Mouse (Mus musculus): ENCODE results near the gene Akap13. TPM values are rescaled to one million over a fixed set of nuclear protein-coding genes. Genes with fewer than 3 reads are reported as not detected.

Gene Akap13
- polyA plus RNA-seq, 1 experiment = 51.8 TPM

DNA sequence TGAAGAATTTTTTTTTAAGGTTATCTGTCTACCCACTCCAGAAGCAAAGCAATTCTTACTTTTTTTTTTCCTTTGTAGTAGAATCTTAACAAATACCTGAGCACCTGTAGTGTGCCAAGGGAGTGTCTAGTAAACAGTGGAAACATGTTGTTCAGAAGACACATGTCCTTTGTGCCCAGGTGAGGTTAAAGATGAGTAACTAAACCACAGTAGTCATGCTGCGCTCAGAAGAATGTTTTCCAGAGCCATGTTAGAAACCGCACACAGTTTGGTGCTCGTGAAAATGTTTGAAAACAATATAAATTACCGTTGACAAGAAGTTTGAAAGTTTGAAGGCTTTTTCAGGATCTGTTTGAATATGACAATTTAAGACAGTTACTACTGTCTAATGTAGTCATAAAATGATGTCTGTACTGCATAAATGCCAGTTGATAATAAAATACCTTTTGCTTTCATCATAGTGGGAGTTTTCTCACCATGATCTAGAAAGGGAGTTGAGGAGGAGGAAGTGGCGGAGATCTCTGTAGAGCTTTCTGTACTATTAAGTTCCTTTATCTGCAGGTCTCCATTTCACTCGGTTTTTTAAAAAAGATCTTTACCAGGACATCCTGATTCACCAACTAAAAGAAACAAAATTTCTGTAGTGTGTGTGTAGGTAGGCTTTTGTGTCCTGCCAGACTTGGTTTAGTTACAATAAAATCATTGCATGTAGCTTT, 145.2 kb downstream of the Akap13 start:
- Histone ChIP-seq H3K4me1 (ENCODE audit: control insufficient read depth, insufficient read depth, low read length) (no peaks in the 10 kb centered on the region), H3K27ac (ENCODE audit: insufficient read depth, low read length) (no peak overlapping the region), H3K4me3 (ENCODE audit: insufficient read depth, low read length) (no peak overlapping the region)
- TF ChIP-seq CTCF (IDR thresholded peaks at IDR 0.05; ENCODE audit: borderline replicate concordance, insufficient read depth, low read length) (no peak), POLR2A (IDR thresholded peaks at IDR 0.05; ENCODE audit: low read depth, low read length) (no peak)

DNA sequence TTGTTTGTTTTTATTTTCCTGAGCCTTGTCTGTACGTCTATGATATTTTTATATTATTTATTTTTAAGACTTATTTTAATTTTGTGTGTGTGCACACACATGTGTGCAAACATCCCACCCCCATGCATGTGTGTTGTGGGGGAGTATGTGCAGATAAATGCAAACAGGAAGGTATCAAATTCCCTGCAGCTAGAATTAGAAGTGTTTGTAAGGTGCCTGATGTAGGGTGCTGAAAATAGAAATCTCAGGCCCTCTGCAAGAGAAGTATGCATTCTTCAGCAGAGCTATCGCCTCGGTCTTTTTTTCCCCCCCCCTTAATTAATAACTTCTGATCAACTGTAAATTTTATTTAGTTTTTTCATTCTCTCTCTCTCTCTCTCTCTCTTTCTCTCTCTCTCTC, 151.9 kb downstream of the Akap13 start:
- TF ChIP-seq POLR2A (IDR thresholded peaks at IDR 0.05; ENCODE audit: low read depth, low read length) = no peak
- TF ChIP-seq CTCF (IDR thresholded peaks at IDR 0.05; ENCODE audit: borderline replicate concordance, insufficient read depth, low read length) = no peak
- Histone ChIP-seq H3K27ac (ENCODE audit: insufficient read depth, low read length) (no peak overlapping the region), H3K4me3 (ENCODE audit: insufficient read depth, low read length) (no peak overlapping the region), H3K4me1 (ENCODE audit: control insufficient read depth, insufficient read depth, low read length) (no peaks in the 10 kb centered on the region)

DNA sequence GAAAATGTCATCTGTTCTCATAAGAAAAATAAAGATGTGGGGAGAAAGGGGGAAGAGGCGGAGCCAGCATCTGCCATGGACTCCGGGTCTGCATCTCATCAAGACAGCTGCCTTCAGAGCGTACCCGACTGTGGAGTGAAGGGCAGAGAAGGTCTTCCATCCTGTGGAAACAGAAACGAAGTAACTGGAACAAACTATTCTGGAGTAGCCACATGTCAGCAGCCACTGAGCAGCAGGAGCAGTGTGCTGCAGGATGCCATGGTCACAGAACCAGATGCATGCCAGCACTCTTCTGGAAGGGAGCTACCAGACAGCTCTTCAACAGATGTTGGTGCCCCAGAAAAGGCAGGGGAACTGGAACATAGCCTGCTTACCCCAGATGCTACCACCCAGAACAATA, 153.4 kb downstream of the Akap13 start:
- Histone ChIP-seq H3K27ac (ENCODE audit: insufficient read depth, low read length) (no peak overlapping the region), H3K4me1 (ENCODE audit: control insufficient read depth, insufficient read depth, low read length) (peaks cover 2% of the 10 kb centered on the region; the same call in 1 of the 2 replicates), H3K4me3 (ENCODE audit: insufficient read depth, low read length) (no peak overlapping the region)
- TF ChIP-seq POLR2A (IDR thresholded peaks at IDR 0.05; ENCODE audit: low read depth, low read length) = no peak
- no peak for TF ChIP-seq CTCF (IDR thresholded peaks at IDR 0.05; ENCODE audit: borderline replicate concordance, insufficient read depth, low read length)

DNA sequence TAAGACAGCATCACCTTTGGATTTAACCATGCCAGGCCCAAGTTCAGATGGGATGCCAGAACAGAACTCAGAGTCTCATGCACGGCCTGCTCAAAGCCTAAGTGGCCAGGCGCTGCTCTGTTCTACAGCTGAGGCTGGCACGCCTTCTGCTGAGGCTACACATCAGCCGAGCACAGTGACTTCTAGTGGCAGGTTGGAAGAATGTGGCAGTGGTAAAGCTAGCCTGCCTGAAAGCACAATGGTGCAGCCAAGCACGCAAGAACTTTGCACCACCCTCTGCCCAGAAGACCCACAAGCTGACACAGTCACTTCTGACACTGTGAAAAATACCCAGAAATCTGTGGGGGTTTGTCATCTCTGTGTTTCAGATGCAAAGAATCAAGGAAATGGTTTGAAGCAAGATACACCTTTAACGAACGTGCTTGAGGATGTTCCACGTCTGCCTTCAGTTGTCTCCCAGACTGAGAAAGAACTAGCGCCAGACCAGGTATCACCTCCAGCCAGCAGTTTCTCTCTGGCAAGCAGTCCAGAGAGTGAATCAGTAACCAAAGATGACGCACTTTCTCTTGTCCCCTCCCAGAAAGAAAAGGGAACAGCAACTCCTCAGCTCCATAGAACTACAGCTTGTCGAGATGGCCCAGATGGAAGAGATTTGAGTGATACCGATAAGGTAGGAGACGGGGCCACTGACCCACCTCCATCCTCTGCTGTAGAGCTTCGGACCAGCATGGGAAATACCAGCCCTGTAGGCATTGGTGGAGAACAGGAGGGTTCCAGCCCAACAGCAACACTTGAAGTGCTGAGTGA, 154.3 kb downstream of the Akap13 start:
- Histone ChIP-seq H3K4me3 (ENCODE audit: insufficient read depth, low read length) (no peak overlapping the region), H3K27ac (ENCODE audit: insufficient read depth, low read length) (no peak overlapping the region), H3K4me1 (ENCODE audit: control insufficient read depth, insufficient read depth, low read length) (peaks cover 2% of the 10 kb centered on the region; the same call in 1 of the 2 replicates)
- TF ChIP-seq POLR2A (IDR thresholded peaks at IDR 0.05; ENCODE audit: low read depth, low read length) = no peak
- peak; percentile 23; the same call in 1 of the 2 replicates for TF ChIP-seq CTCF (IDR thresholded peaks at IDR 0.05; ENCODE audit: borderline replicate concordance, insufficient read depth, low read length)

GRCm38 (mm10) chr7:75610391-75610790, 155.1 kb downstream of the Akap13 start:
- no peak overlapping the region for H3K27ac ChIP-seq (ENCODE audit: insufficient read depth, low read length)
- peaks cover 2% of the 10 kb centered on the region; the same call in 1 of the 2 replicates for H3K4me1 ChIP-seq (ENCODE audit: control insufficient read depth, insufficient read depth, low read length)
- TF ChIP-seq CTCF (IDR thresholded peaks at IDR 0.05; ENCODE audit: borderline replicate concordance, insufficient read depth, low read length) (no peak), POLR2A (IDR thresholded peaks at IDR 0.05; ENCODE audit: low read depth, low read length) (no peak)
- H3K4me3 ChIP-seq (ENCODE audit: insufficient read depth, low read length) = no peak overlapping the region

- H3K27ac ChIP-seq (ENCODE audit: insufficient read depth, low read length) = no peak overlapping the region
- TF ChIP-seq POLR2A (IDR thresholded peaks at IDR 0.05; ENCODE audit: low read depth, low read length) (no peak), CTCF (IDR thresholded peaks at IDR 0.05; ENCODE audit: borderline replicate concordance, insufficient read depth, low read length) (no peak)
- no peak overlapping the region for H3K4me3 ChIP-seq (ENCODE audit: insufficient read depth, low read length)
- peaks cover 2% of the 10 kb centered on the region; the same call in 1 of the 2 replicates for H3K4me1 ChIP-seq (ENCODE audit: control insufficient read depth, insufficient read depth, low read length)
Observed at GRCm38 (mm10) chr7:75611261-75611950, 156.1 kb downstream of the Akap13 start.

DNA sequence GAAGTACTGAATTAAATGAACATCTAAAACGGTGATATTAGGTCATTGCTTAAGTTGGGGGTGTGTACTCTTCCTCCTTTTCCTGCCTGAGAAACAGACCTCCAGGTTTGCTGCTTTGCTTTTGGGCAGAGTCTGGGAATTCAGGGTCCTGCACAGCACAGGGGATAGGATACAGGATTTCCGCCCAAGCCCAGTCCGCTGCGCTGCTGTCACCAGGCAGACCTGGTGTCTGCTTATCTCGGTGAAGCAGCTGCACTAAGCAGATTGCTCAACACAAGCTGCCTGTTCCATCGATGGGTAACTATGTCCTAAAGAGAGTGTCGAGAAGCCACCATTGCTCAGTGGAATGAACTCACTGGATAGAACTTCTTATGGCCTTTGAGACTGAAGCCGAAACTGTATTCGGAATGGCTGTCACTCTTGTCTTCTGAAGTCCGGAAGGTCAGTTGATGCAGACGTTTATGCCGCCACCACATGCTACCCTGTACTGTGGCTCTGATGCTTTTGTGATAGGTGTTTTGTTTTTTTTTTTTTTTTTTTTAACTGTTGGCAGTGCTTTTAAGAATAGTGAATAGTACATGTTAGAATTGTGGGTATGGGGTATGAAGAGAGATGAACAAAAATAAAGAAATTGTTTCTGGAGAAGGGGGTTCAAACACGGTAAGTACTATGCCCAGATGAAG, 156.8 kb downstream of the Akap13 start:
- Histone ChIP-seq H3K27ac (ENCODE audit: insufficient read depth, low read length) (no peak overlapping the region), H3K4me1 (ENCODE audit: control insufficient read depth, insufficient read depth, low read length) (peaks cover 2% of the 10 kb centered on the region; the same call in 1 of the 2 replicates), H3K4me3 (ENCODE audit: insufficient read depth, low read length) (no peak overlapping the region)
- TF ChIP-seq POLR2A (IDR thresholded peaks at IDR 0.05; ENCODE audit: low read depth, low read length) = no peak
- TF ChIP-seq CTCF (IDR thresholded peaks at IDR 0.05; ENCODE audit: borderline replicate concordance, insufficient read depth, low read length) = no peak

- no peak overlapping the region for H3K4me3 ChIP-seq (ENCODE audit: insufficient read depth, low read length)
- H3K27ac ChIP-seq (ENCODE audit: insufficient read depth, low read length) = peak overlapping the region; percentile 31; the same call in 1 of the 2 replicates
- TF ChIP-seq POLR2A (IDR thresholded peaks at IDR 0.05; ENCODE audit: low read depth, low read length) (no peak), CTCF (IDR thresholded peaks at IDR 0.05; ENCODE audit: borderline replicate concordance, insufficient read depth, low read length) (no peak)
- peaks cover 2% of the 10 kb centered on the region; the same call in 1 of the 2 replicates for H3K4me1 ChIP-seq (ENCODE audit: control insufficient read depth, insufficient read depth, low read length)
Observed at GRCm38 (mm10) chr7:75612683-75613053, 157.3 kb downstream of the Akap13 start.

GRCm38 (mm10) chr7:75613240-75613639, 157.9 kb downstream of the Akap13 start:
- H3K4me1 ChIP-seq (ENCODE audit: control insufficient read depth, insufficient read depth, low read length) = peaks cover 2% of the 10 kb centered on the region; the same call in 1 of the 2 replicates
- H3K4me3 ChIP-seq (ENCODE audit: insufficient read depth, low read length) = no peak overlapping the region
- no peak for TF ChIP-seq CTCF (IDR thresholded peaks at IDR 0.05; ENCODE audit: borderline replicate concordance, insufficient read depth, low read length)
- TF ChIP-seq POLR2A (IDR thresholded peaks at IDR 0.05; ENCODE audit: low read depth, low read length) = no peak
- no peak overlapping the region for H3K27ac ChIP-seq (ENCODE audit: insufficient read depth, low read length)
